Mouse (Mus musculus): ENCODE data around the gene Gm11084. TPM values are rescaled to one million over a fixed set of nuclear protein-coding genes. Genes with fewer than 3 reads are reported as not detected.
"Not testable (repeated sequence)": the region's sequence is repeated elsewhere in the genome, so short reads cannot be mapped to it uniquely, and the experiment has no call there.

Gene Gm11084
- polyA plus RNA-seq, 1 experiment from 2014 or later = not detected

- Histone ChIP-seq H3K9me3 (ENCODE audit: control insufficient read depth, low read length) (no peaks in the 10 kb centered on the region), H3K4me2 (ENCODE audit: low read length) (no peak overlapping the region), H3K36me3 (ENCODE audit: control insufficient read depth, insufficient read depth) (no peaks in the 10 kb centered on the region), H3K27me3 (replicated peaks; ENCODE audit: control insufficient read depth, insufficient read depth, low read length) (no peaks in the 10 kb centered on the region), H3K4me1 (replicated peaks; ENCODE audit: control insufficient read depth, insufficient read depth, low read length) (peaks cover 15% of the 10 kb centered on the region), H3K9ac (replicated peaks; ENCODE audit: low read depth, low read length) (no peak overlapping the region), H3K27ac (ENCODE audit: low read length) (no peak overlapping the region), H3K4me3 (replicated peaks; ENCODE audit: low read length) (no peak overlapping the region)
- 56% methylated on average over 9 of the region's 9 CpGs for WGBS
- ATAC-seq = no peak
Observed at GRCm38 (mm10) chr2:72996808-72997378, 10.4 kb upstream of the Gm11084 start.

- Histone ChIP-seq H3K27me3 (replicated peaks; ENCODE audit: control insufficient read depth, insufficient read depth, low read length) (no peaks in the 10 kb centered on the region), H3K27ac (ENCODE audit: low read length) (peak overlapping the region; percentile 77), H3K9me3 (ENCODE audit: control insufficient read depth, low read length) (no peaks in the 10 kb centered on the region), H3K4me3 (replicated peaks; ENCODE audit: low read length) (no peak overlapping the region), H3K9ac (replicated peaks; ENCODE audit: low read depth, low read length) (no peak overlapping the region), H3K4me1 (replicated peaks; ENCODE audit: control insufficient read depth, insufficient read depth, low read length) (peaks cover 15% of the 10 kb centered on the region), H3K36me3 (ENCODE audit: control insufficient read depth, insufficient read depth) (no peaks in the 10 kb centered on the region), H3K4me2 (ENCODE audit: low read length) (0 out of 2 replicates have a peak overlapping the region, but pooled peaks have one; percentile 4)
- 16% methylated on average over 9 of the region's 9 CpGs for WGBS
- peak; percentile 97 for ATAC-seq
Observed at GRCm38 (mm10) chr2:72995346-72996097, 9.0 kb upstream of the Gm11084 start.

DNA sequence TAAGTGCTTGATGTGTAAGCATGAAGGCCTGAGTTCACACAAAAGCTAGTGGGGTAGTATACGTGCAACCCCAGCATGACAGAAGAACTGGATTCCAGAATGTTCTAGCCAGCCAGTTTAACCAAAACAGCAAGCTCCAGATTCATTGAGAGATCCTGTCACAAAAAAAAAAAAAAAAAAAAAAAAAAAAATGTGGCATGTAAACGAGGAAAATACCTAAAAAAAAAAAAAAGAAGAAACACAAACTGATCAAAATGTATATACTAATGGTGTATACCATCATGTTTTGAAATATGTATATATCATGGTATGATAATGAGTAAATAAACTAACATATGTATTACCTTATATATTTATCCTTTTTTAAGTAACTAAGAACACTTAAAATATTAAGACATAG is 7.6 kb upstream of the Gm11084 start:
- no peaks in the 10 kb centered on the region for H3K9me3 ChIP-seq (ENCODE audit: control insufficient read depth, low read length)
- no peak overlapping the region for H3K4me3 ChIP-seq (replicated peaks; ENCODE audit: low read length)
- H3K4me2 ChIP-seq (ENCODE audit: low read length) = no peak overlapping the region
- ATAC-seq = no peak
- H3K4me1 ChIP-seq (replicated peaks; ENCODE audit: control insufficient read depth, insufficient read depth, low read length) = peaks cover 15% of the 10 kb centered on the region
- no peaks in the 10 kb centered on the region for H3K27me3 ChIP-seq (replicated peaks; ENCODE audit: control insufficient read depth, insufficient read depth, low read length)
- H3K27ac ChIP-seq (ENCODE audit: low read length) = no peak overlapping the region
- H3K36me3 ChIP-seq (ENCODE audit: control insufficient read depth, insufficient read depth) = no peaks in the 10 kb centered on the region
- WGBS = 76% methylated on average over 2 of the region's 2 CpGs
- no peak overlapping the region for H3K9ac ChIP-seq (replicated peaks; ENCODE audit: low read depth, low read length)

GRCm38 (mm10) chr2:72992497-72992896 is 6.0 kb upstream of the Gm11084 start:
- no peak for ATAC-seq
- Histone ChIP-seq H3K36me3 (ENCODE audit: control insufficient read depth, insufficient read depth) (peaks cover 2% of the 10 kb centered on the region; the same call in 1 of the 2 replicates), H3K4me2 (ENCODE audit: low read length) (no peak overlapping the region), H3K27ac (ENCODE audit: low read length) (no peak overlapping the region), H3K9me3 (ENCODE audit: control insufficient read depth, low read length) (no peaks in the 10 kb centered on the region), H3K27me3 (replicated peaks; ENCODE audit: control insufficient read depth, insufficient read depth, low read length) (no peaks in the 10 kb centered on the region), H3K4me1 (replicated peaks; ENCODE audit: control insufficient read depth, insufficient read depth, low read length) (peaks cover 15% of the 10 kb centered on the region), H3K4me3 (replicated peaks; ENCODE audit: low read length) (no peak overlapping the region), H3K9ac (replicated peaks; ENCODE audit: low read depth, low read length) (no peak overlapping the region)
- 93% methylated on average over 17 of the region's 17 CpGs for WGBS

DNA sequence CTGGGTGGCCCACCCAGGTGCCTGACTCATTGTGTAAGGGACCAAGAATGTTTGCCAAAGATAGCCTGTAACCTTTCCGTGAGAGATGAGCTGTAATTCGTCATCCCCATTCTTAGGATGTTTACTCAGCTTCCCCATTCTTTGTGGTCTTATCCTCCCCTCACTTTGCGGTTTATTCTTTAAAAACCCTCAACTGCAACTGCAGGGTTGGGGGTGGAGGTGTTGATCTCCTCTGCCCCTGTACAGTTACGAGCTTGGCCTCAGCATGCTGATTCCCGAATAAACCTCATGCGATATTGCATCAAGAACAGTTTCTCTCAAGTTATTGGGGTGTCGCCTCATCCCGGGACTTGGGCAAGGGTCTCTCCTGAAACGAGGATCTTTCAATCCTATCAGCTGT is 2.4 kb upstream of the Gm11084 start:
- not testable (repeated sequence) for H3K27me3 ChIP-seq (replicated peaks; ENCODE audit: control insufficient read depth, insufficient read depth, low read length); H3K36me3 ChIP-seq (ENCODE audit: control insufficient read depth, insufficient read depth); ATAC-seq; H3K27ac ChIP-seq (ENCODE audit: low read length); H3K9me3 ChIP-seq (ENCODE audit: control insufficient read depth, low read length); H3K4me3 ChIP-seq (replicated peaks; ENCODE audit: low read length); H3K4me1 ChIP-seq (replicated peaks; ENCODE audit: control insufficient read depth, insufficient read depth, low read length); H3K4me2 ChIP-seq (ENCODE audit: low read length); H3K9ac ChIP-seq (replicated peaks; ENCODE audit: low read depth, low read length)
- 92% methylated on average over 9 of the region's 9 CpGs for WGBS

DNA sequence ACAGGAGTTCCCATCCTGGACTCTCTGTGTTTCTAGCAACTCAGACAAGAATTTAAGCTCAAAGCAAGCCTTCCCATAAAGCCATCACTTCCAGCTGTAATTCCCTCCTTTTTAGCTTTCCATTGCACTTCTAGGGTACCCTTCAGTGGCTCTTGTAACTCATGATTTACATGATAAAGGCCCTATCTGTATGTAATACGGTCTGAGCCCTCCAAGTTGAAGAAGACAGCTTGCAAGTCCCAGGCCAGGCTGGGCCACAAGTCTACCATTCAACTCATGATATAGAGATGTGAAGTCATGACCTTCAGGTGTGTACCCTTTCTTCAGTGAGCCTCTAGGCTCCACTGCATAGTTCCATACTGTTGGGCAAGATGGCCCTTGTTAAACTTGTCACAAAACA is 1.0 kb downstream of the Gm11084 start:
- H3K4me3 ChIP-seq (replicated peaks; ENCODE audit: low read length) = no peak overlapping the region
- no peaks in the 10 kb centered on the region for H3K9me3 ChIP-seq (ENCODE audit: control insufficient read depth, low read length)
- H3K36me3 ChIP-seq (ENCODE audit: control insufficient read depth, insufficient read depth) = peaks cover 2% of the 10 kb centered on the region; the same call in 1 of the 2 replicates
- no peak overlapping the region for H3K4me2 ChIP-seq (ENCODE audit: low read length)
- H3K27ac ChIP-seq (ENCODE audit: low read length) = no peak overlapping the region
- H3K4me1 ChIP-seq (replicated peaks; ENCODE audit: control insufficient read depth, insufficient read depth, low read length) = peaks cover 7% of the 10 kb centered on the region
- no peaks in the 10 kb centered on the region for H3K27me3 ChIP-seq (replicated peaks; ENCODE audit: control insufficient read depth, insufficient read depth, low read length)
- ATAC-seq = no peak
- H3K9ac ChIP-seq (replicated peaks; ENCODE audit: low read depth, low read length) = no peak overlapping the region
- 19% methylated on average over 1 of the region's 1 CpGs for WGBS

GRCm38 (mm10) chr2:72984806-72985205 is 1.7 kb downstream of the Gm11084 start:
- H3K27me3 ChIP-seq (replicated peaks; ENCODE audit: control insufficient read depth, insufficient read depth, low read length) = no peaks in the 10 kb centered on the region
- no peak overlapping the region for H3K27ac ChIP-seq (ENCODE audit: low read length)
- no peaks in the 10 kb centered on the region for H3K9me3 ChIP-seq (ENCODE audit: control insufficient read depth, low read length)
- H3K4me3 ChIP-seq (replicated peaks; ENCODE audit: low read length) = no peak overlapping the region
- peaks cover 2% of the 10 kb centered on the region; the same call in 1 of the 2 replicates for H3K36me3 ChIP-seq (ENCODE audit: control insufficient read depth, insufficient read depth)
- 75% methylated on average over 4 of the region's 4 CpGs for WGBS
- H3K4me2 ChIP-seq (ENCODE audit: low read length) = no peak overlapping the region
- no peak overlapping the region for H3K9ac ChIP-seq (replicated peaks; ENCODE audit: low read depth, low read length)
- peaks cover 7% of the 10 kb centered on the region for H3K4me1 ChIP-seq (replicated peaks; ENCODE audit: control insufficient read depth, insufficient read depth, low read length)
- ATAC-seq = no peak

- no peak for ATAC-seq
- Histone ChIP-seq H3K9ac (replicated peaks; ENCODE audit: low read depth, low read length) (no peak overlapping the region), H3K4me2 (ENCODE audit: low read length) (no peak overlapping the region), H3K27me3 (replicated peaks; ENCODE audit: control insufficient read depth, insufficient read depth, low read length) (no peaks in the 10 kb centered on the region), H3K4me3 (replicated peaks; ENCODE audit: low read length) (no peak overlapping the region), H3K27ac (ENCODE audit: low read length) (no peak overlapping the region), H3K4me1 (replicated peaks; ENCODE audit: control insufficient read depth, insufficient read depth, low read length) (peaks cover 7% of the 10 kb centered on the region), H3K9me3 (ENCODE audit: control insufficient read depth, low read length) (no peaks in the 10 kb centered on the region), H3K36me3 (ENCODE audit: control insufficient read depth, insufficient read depth) (peaks cover 1% of the 10 kb centered on the region; the same call in 1 of the 2 replicates)
- whole genome bisulfite sequencing = 70% methylated on average over 3 of the region's 3 CpGs
Observed at GRCm38 (mm10) chr2:72983211-72983610, 3.3 kb downstream of the Gm11084 start.

DNA sequence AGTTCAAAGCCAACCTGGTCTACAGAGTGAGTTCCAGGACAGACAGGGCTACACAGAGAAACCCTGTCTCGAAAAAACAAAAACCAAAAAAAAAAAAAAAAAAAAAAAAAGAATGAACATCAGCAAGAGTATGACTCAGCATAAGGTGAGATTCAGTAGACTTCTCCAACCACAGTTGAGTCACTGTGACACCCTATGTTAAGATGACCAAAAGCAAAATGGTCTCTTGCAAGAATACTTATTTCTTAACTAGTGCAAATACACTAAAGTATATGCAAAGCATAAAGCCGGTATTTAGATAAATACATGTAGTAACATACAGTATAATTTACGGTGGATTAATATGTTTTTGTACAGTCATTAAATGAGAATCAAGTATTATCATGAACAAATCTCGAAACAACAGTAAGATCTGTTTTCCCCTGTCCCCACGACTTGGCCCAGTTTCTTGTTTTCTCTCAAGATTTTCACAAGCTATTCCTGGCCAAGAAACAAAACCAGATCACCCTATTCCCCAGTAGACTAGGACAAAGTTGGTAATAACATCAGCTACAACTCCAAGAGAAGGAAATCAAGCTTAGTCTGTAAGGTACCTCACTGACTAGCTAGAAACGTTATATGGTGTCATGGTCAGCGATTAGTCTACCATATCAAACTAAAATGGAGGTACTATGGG is 4.3 kb downstream of the Gm11084 start:
- WGBS = 85% methylated on average over 7 of the region's 7 CpGs
- peaks cover 11% of the 10 kb centered on the region for H3K4me1 ChIP-seq (replicated peaks; ENCODE audit: control insufficient read depth, insufficient read depth, low read length)
- H3K27ac ChIP-seq (ENCODE audit: low read length) = no peak overlapping the region
- H3K36me3 ChIP-seq (ENCODE audit: control insufficient read depth, insufficient read depth) = no peaks in the 10 kb centered on the region
- no peak overlapping the region for H3K9ac ChIP-seq (replicated peaks; ENCODE audit: low read depth, low read length)
- H3K27me3 ChIP-seq (replicated peaks; ENCODE audit: control insufficient read depth, insufficient read depth, low read length) = no peaks in the 10 kb centered on the region
- ATAC-seq = no peak
- H3K9me3 ChIP-seq (ENCODE audit: control insufficient read depth, low read length) = no peaks in the 10 kb centered on the region
- H3K4me2 ChIP-seq (ENCODE audit: low read length) = no peak overlapping the region
- no peak overlapping the region for H3K4me3 ChIP-seq (replicated peaks; ENCODE audit: low read length)
